Mouse (Mus musculus) spleen, adult 2 months (tissue): ENCODE data around the gene Smim22. TPM values are rescaled to one million over a fixed set of nuclear protein-coding genes. Genes with fewer than 3 reads are reported as not detected.

Experiments used
- DNase-seq, 2 experiments: peaks; one replicate each; pipeline versions ENCODE4 v3.0.0 to v3.0.0-alpha.2; 2012 to 2021; ENCODE audit warnings: low spot score in 2 of 2, low read depth in 1 of 2
- H3K27ac ChIP-seq: fragments of 200-500 bp; 2 replicates; pipeline ENCODE4 v1.5.1; 2012; ENCODE audit warnings: low read length, inconsistent platforms; ENCODE audit not compliant: insufficient read depth
- H3K27me3 ChIP-seq: fragments of 200-500 bp; 2 replicates; pipeline ENCODE4 v1.6.1; 2012; ENCODE audit warnings: mild to moderate bottlenecking, moderate library complexity, low read length, inconsistent platforms; ENCODE audit not compliant: control insufficient read depth, insufficient read depth
- H3K36me3 ChIP-seq: fragments of 200-500 bp; 2 replicates; pipeline ENCODE4 v1.6.1; 2012; ENCODE audit warnings: mild to moderate bottlenecking, low read length, inconsistent platforms; ENCODE audit not compliant: control insufficient read depth, insufficient read depth
- H3K4me1 ChIP-seq: fragments of 200-500 bp; 2 replicates; pipeline ENCODE4 v1.6.1; 2011; ENCODE audit warnings: inconsistent platforms; ENCODE audit not compliant: control insufficient read depth, insufficient read depth, insufficient read length
- H3K4me3 ChIP-seq: fragments of 200-500 bp; 2 replicates; pipeline ENCODE4 v1.5.1; 2011; ENCODE audit warnings: mild to moderate bottlenecking, inconsistent platforms; ENCODE audit not compliant: insufficient read depth, insufficient read length; ENCODE audit errors: extremely low read depth
- CTCF ChIP-seq: fragments of 200-500 bp; IDR thresholded peaks from 2 replicates; pipeline ENCODE4 v1.5.1; 2011; ENCODE audit warnings: mild to moderate bottlenecking, inconsistent platforms; ENCODE audit not compliant: insufficient read depth, insufficient read length, insufficient replicate concordance; ENCODE audit errors: extremely low read depth
- POLR2A ChIP-seq: fragments of 200-500 bp; IDR thresholded peaks from 2 replicates; pipeline ENCODE4 v1.6.1; 2011; ENCODE audit warnings: low read depth, low read length, inconsistent platforms
- WGBS: fragments of 180-500 bp; shearing (Covaris S2); methylation state at CpG from one replicate; pipeline ENCODE4 v1.1.7; 2018; 5-methylcytosine and 5-hydroxymethylcytosine counted together
- polyA plus RNA-seq: library from polyadenylated mRNA; depleted of rRNA; stranded (reverse); fragments of >200 nt; gene quantifications from 2 replicates; pipeline ENCODE4 v1.2.3, GENCODE M21; 2012

Gene Smim22
- polyA plus RNA-seq, 1 experiment = 1.4 TPM

- TF ChIP-seq CTCF (no peak), POLR2A (no peak)
- no peaks in the 10 kb centered on the region for H3K27me3 ChIP-seq
- H3K27ac ChIP-seq = no peak overlapping the region
- peaks cover 2% of the 10 kb centered on the region; the same call in 1 of the 2 replicates for H3K36me3 ChIP-seq
- 96% methylated on average over 6 of the region's 6 CpGs for WGBS
- H3K4me3 ChIP-seq = no peak overlapping the region
- no peak for DNase-seq
- peaks cover 12% of the 10 kb centered on the region for H3K4me1 ChIP-seq
These were observed 404 bp downstream of the Smim22 start for GRCm38 (mm10) chr16:5007492-5007891.

GRCm38 (mm10) chr16:5008076-5008475 lies 988 bp downstream of the Smim22 start:
- no peaks in the 10 kb centered on the region for H3K27me3 ChIP-seq
- peaks cover 2% of the 10 kb centered on the region; the same call in 1 of the 2 replicates for H3K36me3 ChIP-seq
- no peak for DNase-seq
- no peak overlapping the region for H3K4me3 ChIP-seq
- H3K27ac ChIP-seq = no peak overlapping the region
- no peak for TF ChIP-seq CTCF
- TF ChIP-seq POLR2A = no peak
- H3K4me1 ChIP-seq = peaks cover 16% of the 10 kb centered on the region
- 91% methylated on average over 12 of the region's 12 CpGs for WGBS

- peak overlapping the region; percentile 83 for H3K27ac ChIP-seq
- WGBS = 92% methylated on average over 10 of the region's 10 CpGs
- no peak overlapping the region for H3K4me3 ChIP-seq
- TF ChIP-seq CTCF (no peak), POLR2A (no peak)
- H3K36me3 ChIP-seq = peaks cover 4% of the 10 kb centered on the region
- peaks cover 16% of the 10 kb centered on the region for H3K4me1 ChIP-seq
- no peaks in the 10 kb centered on the region for H3K27me3 ChIP-seq
- DNase-seq = no peak
These were observed 3.4 kb downstream of the Smim22 start for GRCm38 (mm10) chr16:5010371-5010935.

- WGBS = 33% methylated on average over 7 of the region's 7 CpGs
- H3K4me1 ChIP-seq = peaks cover 16% of the 10 kb centered on the region
- H3K27me3 ChIP-seq = no peaks in the 10 kb centered on the region
- no peak for TF ChIP-seq POLR2A
- TF ChIP-seq CTCF = no peak
- H3K4me3 ChIP-seq = peak overlapping the region; percentile 19; the same call in 1 of the 2 replicates
- H3K27ac ChIP-seq = peak overlapping the region; percentile 83
- DNase-seq = peak; percentile 49 to 56
- H3K36me3 ChIP-seq = peaks cover 4% of the 10 kb centered on the region
These were observed 4.2 kb downstream of the Smim22 start for GRCm38 (mm10) chr16:5011285-5011684.

GRCm38 (mm10) chr16:5012036-5013005 lies 5.2 kb downstream of the Smim22 start:
- Histone ChIP-seq H3K27me3 (no peaks in the 10 kb centered on the region), H3K4me3 (peak overlapping the region; percentile 73), H3K4me1 (peaks cover 16% of the 10 kb centered on the region), H3K27ac (peak overlapping the region; percentile 61), H3K36me3 (peaks cover 9% of the 10 kb centered on the region)
- 55% methylated on average over 13 of the region's 13 CpGs for WGBS
- no peak for DNase-seq
- TF ChIP-seq CTCF = no peak
- TF ChIP-seq POLR2A = no peak

- Histone ChIP-seq H3K4me3 (peak within 1 kb of the TSS; percentile 73), H3K36me3 (peaks cover 10% of the 10 kb centered on the region), H3K27ac (peak within 1 kb of the TSS; percentile 61), H3K27me3 (no peaks in the 10 kb centered on the region), H3K4me1 (peaks cover 16% of the 10 kb centered on the region)
- 1% methylated on average over 63 of the region's 63 CpGs for WGBS
- DNase-seq = peak; percentile 88 to 96
- peak; percentile 45 for TF ChIP-seq POLR2A
- no peak for TF ChIP-seq CTCF
These were observed 6.2 kb downstream of the Smim22 start, which contains the start of gene Rogdi for GRCm38 (mm10) chr16:5013054-5013838. Rogdi (minus strand) TSS chr16:5013553.
